Mouse (Mus musculus) embryonic facial prominence, embryonic 12.5 days (tissue): ENCODE measurements around the gene Slc24a4. TPM values are rescaled to one million over a fixed set of nuclear protein-coding genes. Genes with fewer than 3 reads are reported as not detected.
A peak's percentile ranks its signal among the peaks of the same experiment; 100 is the strongest.

Experiments
- ATAC-seq: fragments of 200-750 bp; cut with Nextera tagmentation; 2 replicates; pipeline ENCODE4 v1.8.0; 2017; ENCODE audit not compliant: insufficient number of reproducible peaks, insufficient read depth, low FRiP score, low TSS enrichment
- H3K27ac ChIP-seq: fragments of 300-500 bp; sonication (generic); 2 replicates; pipeline ENCODE4 v1.5.1; 2016; ENCODE audit warnings: mild to moderate bottlenecking
- H3K27me3 ChIP-seq: fragments of 300-500 bp; sonication (generic); 2 replicates; pipeline ENCODE4 v1.6.1; 2016; ENCODE audit warnings: mild to moderate bottlenecking, moderate library complexity
- H3K36me3 ChIP-seq: fragments of 300-500 bp; sonication (generic); 2 replicates; pipeline ENCODE4 v1.6.1; 2016; ENCODE audit warnings: mild to moderate bottlenecking
- H3K4me1 ChIP-seq: fragments of 300-500 bp; sonication (generic); 2 replicates; pipeline ENCODE4 v1.6.1; 2016
- H3K4me2 ChIP-seq: fragments of 300-500 bp; sonication (generic); replicated peaks from 2 replicates; pipeline ENCODE4 v1.6.1; 2016; ENCODE audit warnings: mild to moderate bottlenecking, moderate library complexity
- H3K4me3 ChIP-seq: fragments of 300-500 bp; sonication (generic); 2 replicates; pipeline ENCODE4 v1.5.1; 2016; ENCODE audit warnings: mild to moderate bottlenecking
- H3K9ac ChIP-seq: fragments of 300-500 bp; sonication (generic); 2 replicates; pipeline ENCODE4 v1.6.1; 2016; ENCODE audit warnings: mild to moderate bottlenecking, moderate library complexity
- H3K9me3 ChIP-seq: fragments of 300-500 bp; sonication (generic); 2 replicates; pipeline ENCODE4 v1.6.1; 2016; ENCODE audit warnings: mild to moderate bottlenecking, moderate library complexity
- WGBS: fragments of 180-500 bp; shearing (Covaris S2); methylation state at CpG from one replicate; pipeline ENCODE4 v1.1.7; 2016; 5-methylcytosine and 5-hydroxymethylcytosine counted together
- polyA plus RNA-seq: library from polyadenylated mRNA; unstranded; fragments of >200 nt; fragmentation: Nextera tagmentation; extraction: Ambion mirVana; gene quantifications from 2 replicates; pipeline ENCODE4 v1.2.1, GENCODE M21; 2016

The Slc24a4 gene
- polyA plus RNA-seq, 1 experiment from 2014 or later, result 0.75 TPM

GRCm38 (mm10) chr12:102127601-102128000 is 932 bp upstream of the Slc24a4 start:
- Histone ChIP-seq H3K27me3 (peaks cover 64% of the 10 kb centered on the region), H3K36me3 (no peaks in the 10 kb centered on the region), H3K9ac (no peak overlapping the region; the same call in 1 of the 2 replicates), H3K4me2 (no peak overlapping the region), H3K4me3 (peak overlapping the region; percentile 53; the same call in 1 of the 2 replicates), H3K9me3 (no peaks in the 10 kb centered on the region), H3K27ac (no peak overlapping the region), H3K4me1 (peaks cover 16% of the 10 kb centered on the region)
- 10% methylated on average over 7 of the region's 7 CpGs for WGBS
- no peak for ATAC-seq

DNA sequence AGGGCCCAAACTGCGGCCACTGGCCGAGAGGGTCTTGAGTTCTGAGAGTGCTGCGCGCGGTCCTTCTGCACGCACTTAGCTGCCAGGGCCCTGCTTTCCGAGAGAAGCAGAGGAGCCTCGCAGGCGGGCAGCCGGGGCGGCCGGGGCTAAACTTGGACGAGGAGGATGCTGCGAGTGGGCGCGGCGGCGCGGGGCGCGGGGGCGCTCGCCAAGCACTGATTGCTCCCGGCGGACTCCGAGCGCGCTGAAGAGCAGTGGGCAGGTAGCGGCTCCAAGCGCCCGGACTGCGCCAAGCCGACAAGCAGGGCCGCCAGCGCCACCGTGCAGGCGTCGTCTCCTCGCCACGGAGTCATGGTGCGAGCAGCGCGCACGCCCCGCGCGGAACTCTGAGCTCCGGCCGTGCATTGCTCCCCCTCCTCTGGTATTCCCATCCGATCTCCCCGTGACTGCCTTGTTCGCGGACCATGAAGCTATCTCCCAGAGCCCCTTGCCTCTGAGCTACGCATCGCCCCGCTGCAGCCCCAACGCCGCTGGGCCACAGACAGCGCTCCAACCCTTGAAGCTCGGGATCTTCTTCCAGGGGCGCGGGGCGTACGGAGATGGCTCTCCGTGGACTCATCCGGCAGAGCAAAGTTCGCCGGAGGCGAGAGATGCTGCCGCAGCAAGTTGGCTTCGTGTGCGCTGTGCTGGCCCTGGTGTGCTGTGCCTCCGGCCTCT is 416 bp downstream of the Slc24a4 start:
- H3K27ac ChIP-seq, result no peak overlapping the region
- peak; percentile 85 for ATAC-seq

DNA sequence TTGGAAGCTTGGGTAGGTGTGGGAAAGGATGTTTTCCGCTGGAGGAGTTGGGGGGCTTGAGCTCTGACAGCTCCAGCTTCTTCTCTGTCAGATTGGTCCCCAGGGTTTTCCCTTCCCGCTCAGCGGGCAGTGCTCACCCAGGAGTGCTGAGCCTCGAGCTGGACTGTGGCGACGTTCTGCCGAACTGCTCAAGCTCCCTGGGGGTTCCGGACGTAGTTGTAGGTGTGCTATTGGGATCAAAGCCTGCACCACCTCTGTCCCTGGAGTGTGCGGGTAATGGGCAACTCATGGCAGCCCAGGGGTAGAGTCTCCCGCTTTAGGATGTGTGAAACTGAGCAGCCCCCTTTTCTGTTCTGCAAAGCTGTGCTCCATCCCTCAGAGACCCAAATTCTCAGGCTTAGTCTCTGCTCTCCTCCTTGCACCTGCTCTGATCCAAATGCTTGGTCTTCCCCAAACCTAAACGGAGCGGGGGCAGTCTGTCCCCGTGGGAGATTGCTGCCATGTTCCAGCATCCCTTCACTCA is 1.0 kb downstream of the Slc24a4 start:
- Histone ChIP-seq H3K27ac (no peak overlapping the region), H3K4me3 (peak overlapping the region; percentile 53), H3K27me3 (peaks cover 70% of the 10 kb centered on the region), H3K4me2 (peak overlapping the region; percentile 99), H3K36me3 (no peaks in the 10 kb centered on the region), H3K9me3 (no peaks in the 10 kb centered on the region), H3K9ac (peak overlapping the region; percentile 47; the same call in 1 of the 2 replicates), H3K4me1 (peaks cover 16% of the 10 kb centered on the region)
- WGBS, result 2% methylated on average over 14 of the region's 14 CpGs
- ATAC-seq, result no peak

More for the DNA sequence above, 416 bp downstream of the Slc24a4 start:
- Histone ChIP-seq H3K9ac (peak overlapping the region; percentile 47), H3K4me2 (peak overlapping the region; percentile 99), H3K27me3 (peaks cover 70% of the 10 kb centered on the region), H3K9me3 (no peaks in the 10 kb centered on the region), H3K36me3 (no peaks in the 10 kb centered on the region), H3K4me1 (peaks cover 16% of the 10 kb centered on the region), H3K4me3 (peak overlapping the region; percentile 53)
- WGBS, result 1% methylated on average over 73 of the region's 73 CpGs

DNA sequence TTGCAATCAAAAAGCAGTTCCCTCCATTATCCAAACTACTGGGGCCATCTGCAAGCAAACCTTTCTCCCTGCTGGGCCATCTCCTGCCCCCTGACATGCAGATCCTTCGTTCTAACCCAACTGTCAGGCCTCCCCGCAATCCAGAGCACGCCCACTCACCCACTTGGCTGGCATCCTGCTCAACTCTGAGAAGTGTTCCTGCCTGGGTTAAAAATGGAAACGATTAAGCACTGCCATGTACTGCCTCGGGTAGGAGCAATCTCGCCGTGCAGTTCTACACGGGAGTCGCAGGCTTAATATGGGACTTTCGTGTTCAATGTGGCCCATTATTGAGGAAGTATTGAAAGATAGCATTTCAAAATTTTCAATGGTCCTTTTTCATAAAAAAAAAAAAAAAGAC is 11.2 kb downstream of the Slc24a4 start:
- Histone ChIP-seq H3K9me3 (no peaks in the 10 kb centered on the region), H3K27me3 (0 out of 2 replicates have a peak, but pooled peaks cover 3% of the 10 kb centered on the region), H3K9ac (no peak overlapping the region), H3K36me3 (no peaks in the 10 kb centered on the region), H3K27ac (no peak overlapping the region), H3K4me3 (no peak overlapping the region), H3K4me2 (no peak overlapping the region), H3K4me1 (no peaks in the 10 kb centered on the region)
- 83% methylated on average over 10 of the region's 10 CpGs for WGBS
- no peak for ATAC-seq

DNA sequence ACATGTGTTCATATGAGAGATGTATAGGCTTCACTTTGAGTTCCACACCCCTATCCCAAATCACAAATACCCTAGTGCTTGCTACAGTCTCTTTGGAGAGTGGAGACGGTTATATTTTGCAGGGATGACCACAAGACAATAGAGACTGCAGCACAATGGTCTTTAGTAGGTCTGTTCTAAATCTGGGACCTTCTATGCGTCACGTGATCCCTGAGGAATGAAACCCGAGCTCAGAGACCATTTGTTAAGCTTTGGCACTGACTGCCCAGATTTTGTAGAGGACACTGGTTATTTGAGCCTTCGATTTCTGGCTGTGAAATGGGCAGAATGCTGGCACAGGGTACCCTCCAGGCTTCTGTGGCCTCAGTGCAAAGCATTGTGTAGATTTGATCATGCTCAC is 12.8 kb downstream of the Slc24a4 start:
- Histone ChIP-seq H3K4me1 (no peaks in the 10 kb centered on the region), H3K36me3 (no peaks in the 10 kb centered on the region), H3K27ac (no peak overlapping the region), H3K9me3 (no peaks in the 10 kb centered on the region), H3K4me2 (no peak overlapping the region), H3K4me3 (no peak overlapping the region), H3K9ac (no peak overlapping the region), H3K27me3 (0 out of 2 replicates have a peak, but pooled peaks cover 3% of the 10 kb centered on the region)
- ATAC-seq, result no peak
- WGBS, result 67% methylated on average over 5 of the region's 5 CpGs

DNA sequence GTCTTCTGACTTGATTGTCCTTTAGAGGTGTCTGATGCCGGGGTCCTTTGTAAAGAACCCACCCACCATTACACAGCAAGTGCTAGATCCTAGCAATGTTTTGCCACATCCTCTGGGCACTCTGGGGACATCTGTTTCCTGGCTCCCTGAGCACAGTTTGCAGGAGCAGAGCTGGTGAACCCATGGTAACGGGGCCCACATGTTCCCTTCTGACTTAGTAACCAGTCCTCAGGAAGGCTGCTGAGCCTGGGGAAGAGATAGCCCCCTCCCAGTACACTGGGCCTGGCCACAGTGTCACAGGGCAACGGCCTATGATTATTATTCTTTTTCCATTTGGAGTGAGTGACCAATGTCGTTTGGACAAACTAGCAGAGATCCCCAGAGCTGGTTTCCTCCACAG is 19.1 kb downstream of the Slc24a4 start:
- no peak overlapping the region for H3K9ac ChIP-seq
- H3K9me3 ChIP-seq, result no peaks in the 10 kb centered on the region
- H3K27ac ChIP-seq, result no peak overlapping the region
- H3K36me3 ChIP-seq, result no peaks in the 10 kb centered on the region
- H3K27me3 ChIP-seq, result 0 out of 2 replicates have a peak, but pooled peaks cover 3% of the 10 kb centered on the region
- H3K4me1 ChIP-seq, result no peaks in the 10 kb centered on the region
- H3K4me3 ChIP-seq, result no peak overlapping the region
- WGBS, result 51% methylated on average over 4 of the region's 4 CpGs
- H3K4me2 ChIP-seq, result no peak overlapping the region
- no peak for ATAC-seq

DNA sequence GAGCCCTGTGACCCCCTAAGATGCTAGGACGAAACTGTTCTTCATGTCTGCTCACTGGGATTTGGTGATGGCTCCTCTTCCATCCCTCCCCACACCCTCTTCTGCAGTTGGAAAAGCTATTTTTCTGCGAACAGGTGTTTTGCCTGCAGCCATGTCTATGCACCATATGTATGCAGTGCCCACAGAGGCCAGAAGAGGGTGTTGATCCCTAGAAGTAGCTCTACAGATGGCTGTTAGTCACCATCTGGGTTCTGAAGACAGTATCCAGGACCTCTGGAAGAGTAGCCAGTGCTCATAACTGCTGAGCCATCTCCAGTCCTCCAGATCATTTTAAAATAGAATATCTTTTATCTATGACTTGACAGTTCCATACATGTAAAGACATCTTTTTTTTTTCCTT is 20.2 kb downstream of the Slc24a4 start:
- ATAC-seq, result no peak
- no peak overlapping the region for H3K4me3 ChIP-seq
- no peaks in the 10 kb centered on the region for H3K9me3 ChIP-seq
- H3K27ac ChIP-seq, result no peak overlapping the region
- WGBS, result 72% methylated on average over 2 of the region's 2 CpGs
- H3K27me3 ChIP-seq, result no peaks in the 10 kb centered on the region
- no peak overlapping the region for H3K9ac ChIP-seq
- H3K4me2 ChIP-seq, result no peak overlapping the region
- H3K36me3 ChIP-seq, result no peaks in the 10 kb centered on the region
- H3K4me1 ChIP-seq, result no peaks in the 10 kb centered on the region

GRCm38 (mm10) chr12:102151185-102151584 is 22.7 kb downstream of the Slc24a4 start:
- no peaks in the 10 kb centered on the region for H3K4me1 ChIP-seq
- H3K27ac ChIP-seq, result no peak overlapping the region
- no peak for ATAC-seq
- H3K4me2 ChIP-seq, result no peak overlapping the region
- H3K27me3 ChIP-seq, result no peaks in the 10 kb centered on the region
- H3K36me3 ChIP-seq, result no peaks in the 10 kb centered on the region
- no peaks in the 10 kb centered on the region for H3K9me3 ChIP-seq
- no peak overlapping the region for H3K9ac ChIP-seq
- WGBS, result 88% methylated on average over 7 of the region's 7 CpGs
- H3K4me3 ChIP-seq, result no peak overlapping the region

DNA sequence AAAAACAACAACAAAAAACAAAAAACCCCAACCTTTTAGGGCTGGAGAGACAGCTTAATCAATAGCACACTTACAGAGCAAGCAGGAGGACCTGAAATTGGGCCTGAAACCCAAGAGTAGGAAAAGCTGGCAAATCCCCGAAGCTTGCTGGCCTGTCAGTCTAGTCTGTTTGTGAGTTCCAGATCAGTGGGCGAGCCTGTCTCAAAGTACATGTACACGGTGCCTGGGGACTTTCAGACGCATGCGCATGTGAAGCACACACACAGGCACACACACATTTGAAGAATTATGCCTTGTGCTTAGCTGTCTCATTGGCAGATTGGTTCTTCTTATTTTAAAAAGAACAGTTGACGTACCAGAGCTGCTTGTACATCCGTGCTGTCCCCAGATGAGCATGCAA is 25.3 kb downstream of the Slc24a4 start:
- Histone ChIP-seq H3K27ac (no peak overlapping the region), H3K4me2 (no peak overlapping the region), H3K4me1 (no peaks in the 10 kb centered on the region), H3K4me3 (no peak overlapping the region), H3K36me3 (no peaks in the 10 kb centered on the region), H3K27me3 (no peaks in the 10 kb centered on the region), H3K9me3 (no peaks in the 10 kb centered on the region), H3K9ac (no peak overlapping the region)
- ATAC-seq, result no peak
- WGBS, result 86% methylated on average over 7 of the region's 7 CpGs

- Histone ChIP-seq H3K4me3 (no peak overlapping the region), H3K36me3 (no peaks in the 10 kb centered on the region), H3K9me3 (no peaks in the 10 kb centered on the region), H3K9ac (no peak overlapping the region), H3K27me3 (no peaks in the 10 kb centered on the region), H3K4me1 (no peaks in the 10 kb centered on the region), H3K4me2 (no peak overlapping the region), H3K27ac (no peak overlapping the region)
- 56% methylated on average over 1 of the region's 1 CpGs for WGBS
- no peak for ATAC-seq
These were observed 26.3 kb downstream of the Slc24a4 start for GRCm38 (mm10) chr12:102154815-102155214.

- Histone ChIP-seq H3K36me3 (no peaks in the 10 kb centered on the region), H3K9me3 (no peaks in the 10 kb centered on the region), H3K9ac (no peak overlapping the region), H3K4me1 (0 out of 2 replicates have a peak, but pooled peaks cover 7% of the 10 kb centered on the region), H3K27me3 (no peaks in the 10 kb centered on the region), H3K4me2 (no peak overlapping the region), H3K27ac (no peak overlapping the region), H3K4me3 (no peak overlapping the region)
- no peak for ATAC-seq
- WGBS, result 82% methylated on average over 7 of the region's 7 CpGs
These were observed 36.1 kb downstream of the Slc24a4 start for GRCm38 (mm10) chr12:102164632-102165031.

GRCm38 (mm10) chr12:102166691-102167261 is 38.2 kb downstream of the Slc24a4 start:
- Histone ChIP-seq H3K4me3 (no peak overlapping the region), H3K4me1 (0 out of 2 replicates have a peak, but pooled peaks cover 7% of the 10 kb centered on the region), H3K27ac (no peak overlapping the region), H3K4me2 (no peak overlapping the region), H3K9ac (no peak overlapping the region), H3K9me3 (no peaks in the 10 kb centered on the region), H3K36me3 (no peaks in the 10 kb centered on the region), H3K27me3 (no peaks in the 10 kb centered on the region)
- ATAC-seq, result no peak
- 33% methylated on average over 5 of the region's 5 CpGs for WGBS
